Mouse (Mus musculus): Measurements from ENCODE around the gene F13b. TPM values are rescaled to one million over a fixed set of nuclear protein-coding genes. Genes with fewer than 3 reads are reported as not detected.
A peak's percentile ranks its signal among the peaks of the same experiment; 100 is the strongest.

F13b gene
- polyA plus RNA-seq, 1 experiment: not detected

GRCm38 (mm10) chr1:139499751-139500150 lies 1.8 kb upstream of the F13b start:
- H3K4me1 ChIP-seq (ENCODE audit: control insufficient read depth, insufficient read depth, low read length): peaks cover 3% of the 10 kb centered on the region
- no peak overlapping the region for H3K4me3 ChIP-seq (ENCODE audit: low read depth, low read length)
- H3K9me3 ChIP-seq (replicated peaks; ENCODE audit: control insufficient read depth, insufficient read depth, low read length, poor library complexity, severe bottlenecking): peaks cover 4% of the 10 kb centered on the region; the same call in 1 of the 2 replicates
- H3K9ac ChIP-seq (ENCODE audit: low read depth, poor library complexity, severe bottlenecking): no peak overlapping the region
- H3K27me3 ChIP-seq (ENCODE audit: control insufficient read depth, insufficient read depth, low read length, poor library complexity, severe bottlenecking): no peaks in the 10 kb centered on the region
- H3K36me3 ChIP-seq (ENCODE audit: control insufficient read depth, insufficient read depth, low read length, poor library complexity, severe bottlenecking): no peaks in the 10 kb centered on the region; the same call in 1 of the 2 replicates
- peak overlapping the region; percentile 91 for H3K27ac ChIP-seq (ENCODE audit: insufficient read depth, low read length)
- TF ChIP-seq POLR2A (IDR thresholded peaks at IDR 0.05; ENCODE audit: insufficient read depth, low read length) (no peak), CTCF (IDR thresholded peaks at IDR 0.05; ENCODE audit: low read depth, low read length) (no peak), EP300 (IDR thresholded peaks at IDR 0.05; ENCODE audit: insufficient read depth, low read depth, low read length) (no peak)

GRCm38 (mm10) chr1:139514556-139514955 lies 13.1 kb downstream of the F13b start:
- H3K4me3 ChIP-seq (ENCODE audit: low read depth, low read length): no peak overlapping the region
- no peaks in the 10 kb centered on the region for H3K9me3 ChIP-seq (replicated peaks; ENCODE audit: control insufficient read depth, insufficient read depth, low read length, poor library complexity, severe bottlenecking)
- no peaks in the 10 kb centered on the region for H3K36me3 ChIP-seq (ENCODE audit: control insufficient read depth, insufficient read depth, low read length, poor library complexity, severe bottlenecking)
- no peak overlapping the region for H3K9ac ChIP-seq (ENCODE audit: low read depth, poor library complexity, severe bottlenecking)
- H3K27ac ChIP-seq (ENCODE audit: insufficient read depth, low read length): no peak overlapping the region; the same call in 1 of the 2 replicates
- TF ChIP-seq POLR2A (IDR thresholded peaks at IDR 0.05; ENCODE audit: insufficient read depth, low read length) (no peak), CTCF (IDR thresholded peaks at IDR 0.05; ENCODE audit: low read depth, low read length) (no peak), EP300 (IDR thresholded peaks at IDR 0.05; ENCODE audit: insufficient read depth, low read depth, low read length) (no peak)
- H3K27me3 ChIP-seq (ENCODE audit: control insufficient read depth, insufficient read depth, low read length, poor library complexity, severe bottlenecking): no peaks in the 10 kb centered on the region
- H3K4me1 ChIP-seq (ENCODE audit: control insufficient read depth, insufficient read depth, low read length): no peaks in the 10 kb centered on the region

GRCm38 (mm10) chr1:139548536-139548935 lies 47.0 kb downstream of the F13b start:
- no peak overlapping the region for H3K27ac ChIP-seq (ENCODE audit: insufficient read depth, low read length)
- no peaks in the 10 kb centered on the region for H3K9me3 ChIP-seq (replicated peaks; ENCODE audit: control insufficient read depth, insufficient read depth, low read length, poor library complexity, severe bottlenecking)
- H3K4me3 ChIP-seq (ENCODE audit: low read depth, low read length): no peak overlapping the region
- H3K9ac ChIP-seq (ENCODE audit: low read depth, poor library complexity, severe bottlenecking): no peak overlapping the region
- no peaks in the 10 kb centered on the region for H3K27me3 ChIP-seq (ENCODE audit: control insufficient read depth, insufficient read depth, low read length, poor library complexity, severe bottlenecking)
- H3K4me1 ChIP-seq (ENCODE audit: control insufficient read depth, insufficient read depth, low read length): no peaks in the 10 kb centered on the region
- H3K36me3 ChIP-seq (ENCODE audit: control insufficient read depth, insufficient read depth, low read length, poor library complexity, severe bottlenecking): no peaks in the 10 kb centered on the region
- TF ChIP-seq CTCF (IDR thresholded peaks at IDR 0.05; ENCODE audit: low read depth, low read length): no peak
- TF ChIP-seq POLR2A (IDR thresholded peaks at IDR 0.05; ENCODE audit: insufficient read depth, low read length): no peak
- TF ChIP-seq EP300 (IDR thresholded peaks at IDR 0.05; ENCODE audit: insufficient read depth, low read depth, low read length): no peak

- no peak overlapping the region for H3K27ac ChIP-seq (ENCODE audit: insufficient read depth, low read length)
- H3K9me3 ChIP-seq (replicated peaks; ENCODE audit: control insufficient read depth, insufficient read depth, low read length, poor library complexity, severe bottlenecking): no peaks in the 10 kb centered on the region
- no peaks in the 10 kb centered on the region for H3K4me1 ChIP-seq (ENCODE audit: control insufficient read depth, insufficient read depth, low read length)
- no peak overlapping the region for H3K9ac ChIP-seq (ENCODE audit: low read depth, poor library complexity, severe bottlenecking)
- H3K4me3 ChIP-seq (ENCODE audit: low read depth, low read length): no peak overlapping the region
- no peaks in the 10 kb centered on the region for H3K27me3 ChIP-seq (ENCODE audit: control insufficient read depth, insufficient read depth, low read length, poor library complexity, severe bottlenecking)
- no peaks in the 10 kb centered on the region for H3K36me3 ChIP-seq (ENCODE audit: control insufficient read depth, insufficient read depth, low read length, poor library complexity, severe bottlenecking)
- TF ChIP-seq POLR2A (IDR thresholded peaks at IDR 0.05; ENCODE audit: insufficient read depth, low read length): no peak
- no peak for TF ChIP-seq CTCF (IDR thresholded peaks at IDR 0.05; ENCODE audit: low read depth, low read length)
- TF ChIP-seq EP300 (IDR thresholded peaks at IDR 0.05; ENCODE audit: insufficient read depth, low read depth, low read length): no peak
Measured at GRCm38 (mm10) chr1:139551311-139551710, 49.8 kb downstream of the F13b start.

GRCm38 (mm10) chr1:139560024-139560423 lies 58.5 kb downstream of the F13b start, which contains the start of gene Cfhr1:
Gene Cfhr1, minus strand, starts transcription at chr1:139560272.
- Histone ChIP-seq H3K27me3 (ENCODE audit: control insufficient read depth, insufficient read depth, low read length, poor library complexity, severe bottlenecking) (no peaks in the 10 kb centered on the region), H3K4me1 (ENCODE audit: control insufficient read depth, insufficient read depth, low read length) (no peaks in the 10 kb centered on the region), H3K27ac (ENCODE audit: insufficient read depth, low read length) (no peak within 1 kb of the TSS), H3K9me3 (replicated peaks; ENCODE audit: control insufficient read depth, insufficient read depth, low read length, poor library complexity, severe bottlenecking) (no peaks in the 10 kb centered on the region), H3K36me3 (ENCODE audit: control insufficient read depth, insufficient read depth, low read length, poor library complexity, severe bottlenecking) (no peaks in the 10 kb centered on the region), H3K4me3 (ENCODE audit: low read depth, low read length) (no peak within 1 kb of the TSS), H3K9ac (ENCODE audit: low read depth, poor library complexity, severe bottlenecking) (no peak within 1 kb of the TSS)
- TF ChIP-seq POLR2A (IDR thresholded peaks at IDR 0.05; ENCODE audit: insufficient read depth, low read length) (no peak), EP300 (IDR thresholded peaks at IDR 0.05; ENCODE audit: insufficient read depth, low read depth, low read length) (no peak), CTCF (IDR thresholded peaks at IDR 0.05; ENCODE audit: low read depth, low read length) (no peak)

Other genes with a start within 250 kb of the F13b start
- 0.16 and 0.17 TPM in 2 replicates for gene Crb1, start 124.6 kb upstream of the F13b start, polyA plus RNA-seq (2011; ENCODE audit: insufficient read depth, insufficient read length, low read depth, missing spikeins)
- gene Zbtb41, start 79.4 kb upstream of the F13b start, polyA plus RNA-seq (2011; ENCODE audit: insufficient read depth, insufficient read length, low read depth, missing spikeins): 15.5 and 19.9 TPM in 2 replicates
- 53.5 and 56.7 TPM in 2 replicates for gene Aspm, start 46.9 kb upstream of the F13b start, polyA plus RNA-seq (2011; ENCODE audit: insufficient read depth, insufficient read length, low read depth, missing spikeins)
- gene Cfhr1, start 58.6 kb downstream of the F13b start, polyA plus RNA-seq (2011; ENCODE audit: insufficient read depth, insufficient read length, low read depth, missing spikeins): not detected in 2 replicates